Mouse (Mus musculus) layer of hippocampus, postnatal 10 days (tissue): ENCODE results near the gene Gm7849. TPM values are rescaled to one million over a fixed set of nuclear protein-coding genes. Genes with fewer than 3 reads are reported as not detected.
"Not testable (repeated sequence)": the region's sequence is repeated elsewhere in the genome, so short reads cannot be mapped to it uniquely, and the experiment has no call there.

Experiments used
- DNase-seq, 2 experiments: peaks; one replicate each; pipeline ENCODE4 v3.0.0; 2021; ENCODE audit warnings: low spot score in 2 of 2
- long read RNA-seq: library from polyadenylated mRNA; stranded (forward); transcript quantifications from one replicate; pipeline ENCODE4 v2.0.0, GENCODE M21; 2023
- total RNA-seq, 2 experiments: library from RNA; stranded (reverse); gene quantifications; 2 replicates each; pipeline ENCODE4 v1.2.3; 2021

Gene Gm7849
- not detected for total RNA-seq
- long read RNA-seq = 0 reads

GRCm38 (mm10) chr8:21456460-21456859 lies at the start of gene Gm7849:
TSS of gene Gm7849 (minus strand) at chr8:21456560.
- DNase-seq = not testable (repeated sequence)

GRCm38 (mm10) chr8:21427111-21427510 lies 29.2 kb downstream of the Gm7849 start, which contains the start of gene Defa36:
TSS of gene Defa36 (plus strand) at chr8:21427411.
- DNase-seq = not testable (repeated sequence)

Other genes with a start within 250 kb of the Gm7849 start
- gene Gm15292, start 206.8 kb downstream of the Gm7849 start, total RNA-seq = not detected
- gene Defa27, start 141.0 kb downstream of the Gm7849 start, total RNA-seq = not detected
- not detected for gene Defa29, start 129.5 kb downstream of the Gm7849 start, total RNA-seq
- gene Defa2, start 78.0 kb downstream of the Gm7849 start, total RNA-seq = not detected
- not detected for gene Defa33, start 64.7 kb downstream of the Gm7849 start, total RNA-seq
- not detected for gene Defa36, start 29.1 kb downstream of the Gm7849 start, total RNA-seq
- not detected for gene Defa20, start 52.7 kb upstream of the Gm7849 start, total RNA-seq
- gene Defa32, start 72.5 kb upstream of the Gm7849 start, total RNA-seq = not detected
- not detected for gene Defa37, start 108.8 kb upstream of the Gm7849 start, total RNA-seq
- gene Defa28, start 126.4 kb upstream of the Gm7849 start, total RNA-seq = not detected
- not detected for gene Gm7861, start 137.9 kb upstream of the Gm7849 start, total RNA-seq
- not detected for gene Defa26, start 161.6 kb upstream of the Gm7849 start, total RNA-seq
- not detected for gene Defa17, start 199.2 kb upstream of the Gm7849 start, total RNA-seq
- gene Defa34, start 209.2 kb upstream of the Gm7849 start, total RNA-seq = not detected
- not detected for gene AY761184, start 247.1 kb upstream of the Gm7849 start, total RNA-seq